Mouse (Mus musculus): ENCODE data around the gene Slc16a10.

- TF ChIP-seq POLR2A (IDR thresholded peaks at IDR 0.05; ENCODE audit: low read depth, low read length) (no peak), CTCF (IDR thresholded peaks at IDR 0.05; ENCODE audit: extremely low read depth, insufficient read length, insufficient replicate concordance, low read depth, low read length) (no peak)
Observed at GRCm38 (mm10) chr10:40026546-40026945, 115.5 kb downstream of the Slc16a10 start.

Data from small intestine, adult 2 months (tissue).